Mouse (Mus musculus): ENCODE data around the gene Rhot2. TPM values are rescaled to one million over a fixed set of nuclear protein-coding genes. Genes with fewer than 3 reads are reported as not detected.

Rhot2 gene
- polyA plus RNA-seq, 1 experiment from 2014 or later: 9.8 TPM

DNA sequence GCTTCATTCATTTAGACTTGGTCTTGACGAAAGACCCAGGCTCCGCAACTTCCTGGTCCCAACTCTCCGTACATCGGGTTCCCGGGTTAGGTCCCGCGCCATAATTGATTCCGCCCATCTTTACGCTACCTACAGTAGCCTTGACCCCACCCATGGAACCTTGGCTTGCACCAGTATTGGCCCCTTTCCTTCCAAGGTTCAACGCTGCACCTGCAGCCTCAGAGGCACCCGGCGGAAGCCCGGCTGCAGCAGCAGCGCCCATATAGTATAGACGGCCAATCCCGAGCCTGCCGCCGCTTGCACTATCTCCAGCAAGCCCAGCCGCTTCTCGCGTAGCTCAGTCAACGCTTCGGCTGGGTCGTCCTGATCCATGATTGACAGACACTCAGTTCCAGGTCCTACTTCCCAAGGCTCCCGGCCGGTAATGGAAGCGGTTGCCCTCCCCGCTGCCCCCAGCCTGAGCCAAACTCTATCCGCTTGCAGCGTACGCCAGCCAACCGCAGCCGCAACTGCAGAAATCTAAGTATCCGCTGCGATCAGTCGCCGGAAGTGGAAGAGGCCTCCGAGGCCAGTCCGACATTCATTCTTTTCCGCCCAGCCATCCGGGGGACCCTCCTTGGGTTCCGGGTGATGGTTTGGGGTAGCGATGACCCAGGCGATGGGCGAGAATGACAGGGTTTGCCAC is 52.7 kb downstream of the Rhot2 start:
- 0% methylated on average over 45 of the region's 45 CpGs for WGBS (ENCODE audit: insufficient replicate concordance)
- TF ChIP-seq CTCF (IDR thresholded peaks at IDR 0.05; ENCODE audit: low read depth) (no peak), EP300 (IDR thresholded peaks at IDR 0.05; ENCODE audit: low read depth) (0 out of 2 replicates have a peak, but pooled peaks have one; percentile 12)
- no peaks in the 10 kb centered on the region for H3K27me3 ChIP-seq (ENCODE audit: insufficient read depth, low read length)
- peak overlapping the region; percentile 77 for H3K9ac ChIP-seq (replicated peaks)
- H3K9me3 ChIP-seq (ENCODE audit: low read length): no peaks in the 10 kb centered on the region
- H3K36me3 ChIP-seq (replicated peaks; ENCODE audit: insufficient read depth, low read length): peaks cover 4% of the 10 kb centered on the region; the same call in 1 of the 2 replicates
- peak overlapping the region; percentile 98 for H3K4me2 ChIP-seq (ENCODE audit: low read depth, low read length)
- peaks cover 24% of the 10 kb centered on the region for H3K4me1 ChIP-seq (ENCODE audit: insufficient read depth)
- peak overlapping the region; percentile 88 for H3K27ac ChIP-seq (ENCODE audit: low read depth)
- H3K4me3 ChIP-seq (ENCODE audit: low read depth, low read length): peak overlapping the region; percentile 79
- ATAC-seq: peak; percentile 85
- DNase-seq: peak; percentile 88

DNA sequence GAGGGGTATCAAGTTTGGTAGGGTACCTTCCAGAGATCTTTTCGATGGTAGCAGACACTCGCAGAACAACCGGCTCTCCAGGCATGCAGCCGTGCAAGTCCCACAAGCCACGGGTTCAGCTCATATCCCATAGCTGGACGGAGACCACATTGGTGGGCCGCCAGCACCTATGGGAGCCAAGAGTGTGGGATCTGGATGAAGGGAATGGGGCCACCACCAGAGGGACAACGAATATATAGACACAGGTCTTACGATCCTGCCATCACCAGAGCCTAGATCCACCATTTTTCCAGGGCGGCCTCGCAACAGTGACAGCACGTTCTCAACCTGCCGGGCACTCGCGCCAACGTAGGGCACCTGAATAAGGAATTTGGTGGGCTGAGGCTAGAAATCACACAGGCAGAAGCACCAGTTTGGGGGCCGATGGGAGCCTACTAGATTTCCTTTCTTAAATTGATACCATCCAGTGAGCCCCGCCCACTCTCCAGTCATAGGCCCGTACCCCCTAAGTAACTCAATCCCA is 53.3 kb downstream of the Rhot2 start:
- Histone ChIP-seq H3K4me3 (ENCODE audit: low read depth, low read length) (peak overlapping the region; percentile 79), H3K4me2 (ENCODE audit: low read depth, low read length) (peak overlapping the region; percentile 98), H3K27me3 (ENCODE audit: insufficient read depth, low read length) (no peaks in the 10 kb centered on the region), H3K4me1 (ENCODE audit: insufficient read depth) (peaks cover 22% of the 10 kb centered on the region), H3K36me3 (replicated peaks; ENCODE audit: insufficient read depth, low read length) (peaks cover 4% of the 10 kb centered on the region; the same call in 1 of the 2 replicates), H3K27ac (ENCODE audit: low read depth) (peak overlapping the region; percentile 88), H3K9me3 (ENCODE audit: low read length) (no peaks in the 10 kb centered on the region), H3K9ac (replicated peaks) (peak overlapping the region; percentile 77)
- ATAC-seq (no peak), DNase-seq (no peak)
- 31% methylated on average over 19 of the region's 19 CpGs for WGBS (ENCODE audit: insufficient replicate concordance)
- no peak for TF ChIP-seq EP300 (IDR thresholded peaks at IDR 0.05; ENCODE audit: low read depth)
- peak; percentile 9; the same call in 1 of the 2 replicates for TF ChIP-seq CTCF (IDR thresholded peaks at IDR 0.05; ENCODE audit: low read depth)

Small RNAs within 50 kb of the gene (microRNA-seq; reads per million reads assigned to microRNA genes)
- gene Mir3082: 1.6 reads per million

Other genes starting within 250 kb of the Rhot2 start
- 0.39 TPM in 1 of 2 replicates, not detected in the other for gene Gng13, start 127.7 kb downstream of the Rhot2 start, polyA plus RNA-seq (2015; fragmentation: Nextera tagmentation; extraction: Ambion mirVana)
- 7.4 TPM in 2 replicates for gene Chtf18, start 117.4 kb downstream of the Rhot2 start, polyA plus RNA-seq (2015; fragmentation: Nextera tagmentation; extraction: Ambion mirVana)
- gene Rpusd1, start 117.2 kb downstream of the Rhot2 start, polyA plus RNA-seq (2015; fragmentation: Nextera tagmentation; extraction: Ambion mirVana): 3.8 and 3.9 TPM in 2 replicates
- gene Mslnl, start 108.8 kb downstream of the Rhot2 start, polyA plus RNA-seq (2015; fragmentation: Nextera tagmentation; extraction: Ambion mirVana): not detected in 2 replicates
- 12.3 and 14.7 TPM in 2 replicates for gene Msln, start 90.5 kb downstream of the Rhot2 start, polyA plus RNA-seq (2015; fragmentation: Nextera tagmentation; extraction: Ambion mirVana)
- gene Narfl, start 71.1 kb downstream of the Rhot2 start, polyA plus RNA-seq (2015; fragmentation: Nextera tagmentation; extraction: Ambion mirVana): 12.8 and 15.3 TPM in 2 replicates
- gene Haghl, start 59.2 kb downstream of the Rhot2 start, polyA plus RNA-seq (2015; fragmentation: Nextera tagmentation; extraction: Ambion mirVana): 8.3 and 9.4 TPM in 2 replicates
- not detected in 2 replicates for gene Ccdc78, start 58.3 kb downstream of the Rhot2 start, polyA plus RNA-seq (2015; fragmentation: Nextera tagmentation; extraction: Ambion mirVana)
- 51.5 and 51.6 TPM in 2 replicates for gene Fam173a, start 52.0 kb downstream of the Rhot2 start, polyA plus RNA-seq (2015; fragmentation: Nextera tagmentation; extraction: Ambion mirVana)
- not detected in 2 replicates for gene AC134908.4, start 49.2 kb downstream of the Rhot2 start, polyA plus RNA-seq (2015; fragmentation: Nextera tagmentation; extraction: Ambion mirVana)
- gene Metrn, start 47.7 kb downstream of the Rhot2 start, polyA plus RNA-seq (2015; fragmentation: Nextera tagmentation; extraction: Ambion mirVana): 11.9 TPM in 2 replicates
- 0.05 TPM in 1 of 2 replicates, not detected in the other for gene Fbxl16, start 35.8 kb downstream of the Rhot2 start, polyA plus RNA-seq (2015; fragmentation: Nextera tagmentation; extraction: Ambion mirVana)
- 5.5 and 7.2 TPM in 2 replicates for gene Wdr24, start 21.2 kb downstream of the Rhot2 start, polyA plus RNA-seq (2015; fragmentation: Nextera tagmentation; extraction: Ambion mirVana)
- gene Jmjd8, start 16.0 kb downstream of the Rhot2 start, polyA plus RNA-seq (2015; fragmentation: Nextera tagmentation; extraction: Ambion mirVana): 12.8 and 13.8 TPM in 2 replicates
- 118 and 119 TPM in 2 replicates for gene Stub1, start 11.4 kb downstream of the Rhot2 start, polyA plus RNA-seq (2015; fragmentation: Nextera tagmentation; extraction: Ambion mirVana)
- 0.17 and 0.35 TPM in 2 replicates for gene Rhbdl1, start 7.6 kb downstream of the Rhot2 start, polyA plus RNA-seq (2015; fragmentation: Nextera tagmentation; extraction: Ambion mirVana)
- gene Gm20683, start 3.1 kb downstream of the Rhot2 start, polyA plus RNA-seq (2015; fragmentation: Nextera tagmentation; extraction: Ambion mirVana): 0.30 and 0.34 TPM in 2 replicates
- gene Wdr90, start 16.6 kb upstream of the Rhot2 start, polyA plus RNA-seq (2015; fragmentation: Nextera tagmentation; extraction: Ambion mirVana): 2.7 and 3.4 TPM in 2 replicates
- gene Mcrip2, start 23.9 kb upstream of the Rhot2 start, polyA plus RNA-seq (2015; fragmentation: Nextera tagmentation; extraction: Ambion mirVana): 127 and 143 TPM in 2 replicates
- 64.8 and 72.5 TPM in 2 replicates for gene Mettl26, start 30.2 kb upstream of the Rhot2 start, polyA plus RNA-seq (2015; fragmentation: Nextera tagmentation; extraction: Ambion mirVana)
- gene Wfikkn1, start 36.0 kb upstream of the Rhot2 start, polyA plus RNA-seq (2015; fragmentation: Nextera tagmentation; extraction: Ambion mirVana): 0.33 and 0.54 TPM in 2 replicates
- 6.5 and 7.3 TPM in 2 replicates for gene Rab40c, start 74.9 kb upstream of the Rhot2 start, polyA plus RNA-seq (2015; fragmentation: Nextera tagmentation; extraction: Ambion mirVana)
- 56.0 and 58.7 TPM in 2 replicates for gene Pigq, start 100.1 kb upstream of the Rhot2 start, polyA plus RNA-seq (2015; fragmentation: Nextera tagmentation; extraction: Ambion mirVana)
- 2.0 and 3.8 TPM in 2 replicates for gene Nhlrc4, start 100.1 kb upstream of the Rhot2 start, polyA plus RNA-seq (2015; fragmentation: Nextera tagmentation; extraction: Ambion mirVana)
- not detected in 2 replicates for gene A930017K11Rik, start 107.7 kb upstream of the Rhot2 start, polyA plus RNA-seq (2015; fragmentation: Nextera tagmentation; extraction: Ambion mirVana)
- gene Capn15, start 140.9 kb upstream of the Rhot2 start, polyA plus RNA-seq (2015; fragmentation: Nextera tagmentation; extraction: Ambion mirVana): 6.6 and 8.3 TPM in 2 replicates
- 1.7 TPM in 2 replicates for gene Rab11fip3, start 224.7 kb upstream of the Rhot2 start, polyA plus RNA-seq (2015; fragmentation: Nextera tagmentation; extraction: Ambion mirVana)
- gene Decr2, start 245.5 kb upstream of the Rhot2 start, polyA plus RNA-seq (2015; fragmentation: Nextera tagmentation; extraction: Ambion mirVana): 142 and 151 TPM in 2 replicates

All from liver, postnatal 0 days (tissue).